Mouse (Mus musculus) thymus, adult 2 months (tissue): ENCODE measurements around the gene Drp2. TPM values are rescaled to one million over a fixed set of nuclear protein-coding genes. Genes with fewer than 3 reads are reported as not detected.

ENCODE experiments used
- DNase-seq: peaks from one replicate; pipeline ENCODE4 v3.0.0; 2021
- H3K27ac ChIP-seq: fragments of 200-500 bp; 2 replicates; pipeline ENCODE4 v1.5.1; 2012; ENCODE audit warnings: low read length, control low read depth; ENCODE audit not compliant: control insufficient read depth, insufficient read depth
- H3K27me3 ChIP-seq: fragments of 200-500 bp; 2 replicates; pipeline ENCODE4 v1.6.1; 2012; ENCODE audit warnings: mild to moderate bottlenecking, low read length, moderate library complexity, mixed read lengths; ENCODE audit not compliant: control insufficient read depth, insufficient read depth
- H3K36me3 ChIP-seq: fragments of 200-500 bp; 2 replicates; pipeline ENCODE4 v1.6.1; 2012; ENCODE audit warnings: mild to moderate bottlenecking, low read length, moderate library complexity; ENCODE audit not compliant: control insufficient read depth, insufficient read depth
- H3K4me1 ChIP-seq: fragments of 200-500 bp; replicated peaks from 2 replicates; pipeline ENCODE4 v1.6.1; 2012; ENCODE audit warnings: low read length; ENCODE audit not compliant: control insufficient read depth, insufficient read depth
- H3K4me3 ChIP-seq: fragments of 200-500 bp; 2 replicates; pipeline ENCODE4 v1.5.1; 2012; ENCODE audit warnings: mild to moderate bottlenecking, low read length, control low read depth, moderate library complexity; ENCODE audit not compliant: control insufficient read depth, insufficient read depth
- CTCF ChIP-seq: fragments of 200-500 bp; IDR thresholded peaks from 2 replicates; pipeline ENCODE4 v1.5.1; 2012; ENCODE audit warnings: mild to moderate bottlenecking, control low read depth, low read length, moderate library complexity, borderline replicate concordance; ENCODE audit not compliant: control insufficient read depth, poor library complexity, insufficient read depth; ENCODE audit errors: extremely low read depth
- POLR2A ChIP-seq: fragments of 200-500 bp; IDR thresholded peaks from 2 replicates; pipeline ENCODE4 v1.6.1; 2012; ENCODE audit warnings: mild to moderate bottlenecking, low read length, control low read depth, moderate library complexity; ENCODE audit not compliant: control insufficient read depth, poor library complexity, insufficient read depth; ENCODE audit errors: extremely low read depth
- WGBS: fragments of 180-500 bp; shearing (Covaris S2); methylation state at CpG from one replicate; pipeline ENCODE4 v1.1.7; 2018; 5-methylcytosine and 5-hydroxymethylcytosine counted together
- polyA plus RNA-seq: library from polyadenylated mRNA; depleted of rRNA; stranded (reverse); fragments of >200 nt; gene quantifications from 2 replicates; pipeline ENCODE4 v1.2.3, GENCODE M21; 2012

Gene Drp2
- polyA plus RNA-seq, 1 experiment, result 0.97 TPM

GRCm38 (mm10) chrX:134424263-134424662 lies 19.9 kb downstream of the Drp2 start:
- Histone ChIP-seq H3K4me1 (no peaks in the 10 kb centered on the region), H3K27me3 (no peaks in the 10 kb centered on the region), H3K27ac (no peak overlapping the region), H3K36me3 (no peaks in the 10 kb centered on the region), H3K4me3 (no peak overlapping the region)
- no peak for DNase-seq
- TF ChIP-seq CTCF, result no peak
- TF ChIP-seq POLR2A, result no peak
- 82% methylated on average over 4 of the region's 5 CpGs for WGBS

GRCm38 (mm10) chrX:134425798-134426197 lies 21.4 kb downstream of the Drp2 start:
- H3K4me3 ChIP-seq, result no peak overlapping the region
- no peaks in the 10 kb centered on the region for H3K36me3 ChIP-seq
- H3K4me1 ChIP-seq, result no peaks in the 10 kb centered on the region
- no peak for DNase-seq
- 94% methylated on average over 10 of the region's 10 CpGs for WGBS
- no peak for TF ChIP-seq POLR2A
- TF ChIP-seq CTCF, result no peak
- no peak overlapping the region for H3K27ac ChIP-seq
- H3K27me3 ChIP-seq, result no peaks in the 10 kb centered on the region

- no peak for DNase-seq
- Histone ChIP-seq H3K4me1 (no peaks in the 10 kb centered on the region), H3K27me3 (no peaks in the 10 kb centered on the region), H3K4me3 (no peak overlapping the region), H3K36me3 (no peaks in the 10 kb centered on the region), H3K27ac (no peak overlapping the region)
- over 99% methylated on average over 6 of the region's 6 CpGs for WGBS
- no peak for TF ChIP-seq POLR2A
Observed at GRCm38 (mm10) chrX:134426819-134427218, 22.5 kb downstream of the Drp2 start.

- DNase-seq, result no peak
- Histone ChIP-seq H3K4me1 (no peaks in the 10 kb centered on the region), H3K27me3 (no peaks in the 10 kb centered on the region), H3K36me3 (no peaks in the 10 kb centered on the region), H3K4me3 (no peak overlapping the region), H3K27ac (no peak overlapping the region)
- 82% methylated on average over 3 of the region's 3 CpGs for WGBS
- TF ChIP-seq POLR2A, result no peak
- TF ChIP-seq CTCF, result no peak
Observed at GRCm38 (mm10) chrX:134427307-134427706, 23.0 kb downstream of the Drp2 start.

GRCm38 (mm10) chrX:134474988-134475710 lies 70.8 kb downstream of the Drp2 start:
- no peak for DNase-seq
- 86% methylated on average over 56 of the region's 67 CpGs for WGBS
- Histone ChIP-seq H3K27ac (no peak overlapping the region), H3K27me3 (no peaks in the 10 kb centered on the region), H3K4me1 (no peaks in the 10 kb centered on the region), H3K4me3 (no peak overlapping the region), H3K36me3 (no peaks in the 10 kb centered on the region)
- TF ChIP-seq CTCF, result no peak
- no peak for TF ChIP-seq POLR2A

GRCm38 (mm10) chrX:134476290-134476689 lies 71.9 kb downstream of the Drp2 start, which contains the start of gene Taf7l:
Gene Taf7l, minus strand, starts transcription at chrX:134476490.
- no peak for TF ChIP-seq CTCF
- no peak for TF ChIP-seq POLR2A

GRCm38 (mm10) chrX:134481720-134482119 lies 77.4 kb downstream of the Drp2 start:
- H3K4me3 ChIP-seq, result no peak overlapping the region
- H3K27me3 ChIP-seq, result no peaks in the 10 kb centered on the region
- H3K4me1 ChIP-seq, result no peaks in the 10 kb centered on the region
- no peak overlapping the region for H3K27ac ChIP-seq
- H3K36me3 ChIP-seq, result no peaks in the 10 kb centered on the region
- WGBS, result 76% methylated on average over 3 of the region's 3 CpGs
- no peak for DNase-seq
- TF ChIP-seq CTCF, result no peak
- TF ChIP-seq POLR2A, result no peak

More at GRCm38 (mm10) chrX:134476290-134476689, 71.9 kb downstream of the Drp2 start, which contains the start of gene Taf7l:
- Histone ChIP-seq H3K4me3 (no peak within 1 kb of the TSS), H3K36me3 (no peaks in the 10 kb centered on the region), H3K27ac (no peak within 1 kb of the TSS), H3K27me3 (no peaks in the 10 kb centered on the region), H3K4me1 (no peaks in the 10 kb centered on the region)
- 95% methylated on average over 25 of the region's 25 CpGs for whole genome bisulfite sequencing
- DNase-seq, result no peak
